Mouse (Mus musculus) forebrain, postnatal 0 days (tissue): ENCODE measurements at regions not wholly inside any gene's neighbourhood (a gene's known extent, or its start where the extent isn't known, plus 50 kb on each side); places are given as distances from the start of the nearest gene placed in this dataset.
A peak's percentile ranks its signal among the peaks of the same experiment; 100 is the strongest.

Source experiments
- ATAC-seq: fragments of 200-750 bp; cut with Nextera tagmentation; 2 replicates; pipeline ENCODE4 v1.8.0; 2017; ENCODE audit warnings: mild to moderate bottlenecking, moderate library complexity
- DNase-seq: peaks from one replicate; pipeline ENCODE4 v3.0.0-alpha.2; 2015
- H3K27ac ChIP-seq: fragments of 300-500 bp; sonication (generic); 2 replicates; pipeline ENCODE4 v1.5.1; 2014; ENCODE audit warnings: low read depth, mild to moderate bottlenecking, antibody characterized with exemption, low read length, moderate library complexity, mixed read lengths
- H3K27me3 ChIP-seq: fragments of 300-500 bp; sonication (generic); 2 replicates; pipeline ENCODE4 v1.6.1; 2014; ENCODE audit warnings: mild to moderate bottlenecking, low read length, mixed read lengths; ENCODE audit not compliant: insufficient read depth
- H3K36me3 ChIP-seq: fragments of 300-500 bp; sonication (generic); 2 replicates; pipeline ENCODE4 v1.6.1; 2014; ENCODE audit warnings: mild to moderate bottlenecking, moderate library complexity; ENCODE audit not compliant: insufficient read depth
- H3K4me1 ChIP-seq: fragments of 300-500 bp; sonication (generic); 2 replicates; pipeline ENCODE4 v1.6.1; 2014; ENCODE audit warnings: antibody characterized with exemption; ENCODE audit not compliant: insufficient read depth
- H3K4me2 ChIP-seq: fragments of 300-500 bp; sonication (generic); 2 replicates; pipeline ENCODE4 v1.6.1; 2014; ENCODE audit warnings: low read depth, mild to moderate bottlenecking, moderate library complexity
- H3K4me3 ChIP-seq: fragments of 300-500 bp; sonication (generic); 2 replicates; pipeline ENCODE4 v1.5.1; 2014; ENCODE audit warnings: low read depth, low read length, mixed read lengths
- H3K9ac ChIP-seq: fragments of 300-500 bp; sonication (generic); 2 replicates; pipeline ENCODE4 v1.6.1; 2014; ENCODE audit warnings: mild to moderate bottlenecking
- H3K9me3 ChIP-seq: fragments of 300-500 bp; sonication (generic); 2 replicates; pipeline ENCODE4 v1.6.1; 2016; ENCODE audit warnings: low read length
- CTCF ChIP-seq: sonication (generic); IDR thresholded peaks from 2 replicates; pipeline ENCODE4 v1.5.1; 2016; ENCODE audit warnings: antibody characterized with exemption, control low read depth, low read depth
- WGBS: fragments of 180-500 bp; shearing (Covaris S2); extraction: QIAGEN DNeasy Blood & Tissue Kit; methylation state at CpG from one replicate; pipeline ENCODE4 v1.1.7; 2014; 5-methylcytosine and 5-hydroxymethylcytosine counted together

- Histone ChIP-seq H3K4me3 (no peak overlapping the region), H3K27me3 (no peaks in the 10 kb centered on the region), H3K4me2 (no peak overlapping the region), H3K36me3 (no peaks in the 10 kb centered on the region), H3K27ac (no peak overlapping the region), H3K9ac (no peak overlapping the region), H3K9me3 (no peaks in the 10 kb centered on the region), H3K4me1 (no peaks in the 10 kb centered on the region)
- no peak for ATAC-seq
- DNase-seq = no peak
- no peak for TF ChIP-seq CTCF
Measured at GRCm38 (mm10) chr16:54279275-54279674, 1018.5 kb downstream of the Zpld1 start.

- Histone ChIP-seq H3K27me3 (no peaks in the 10 kb centered on the region), H3K9ac (no peak overlapping the region), H3K4me3 (no peak overlapping the region), H3K4me1 (no peaks in the 10 kb centered on the region), H3K4me2 (no peak overlapping the region), H3K9me3 (no peaks in the 10 kb centered on the region), H3K36me3 (no peaks in the 10 kb centered on the region), H3K27ac (no peak overlapping the region)
- ATAC-seq = no peak
- no peak for TF ChIP-seq CTCF
- 88% methylated on average over 1 of the region's 1 CpGs for WGBS
- DNase-seq = no peak
Measured at GRCm38 (mm10) chr16:54263853-54264252, 1033.9 kb downstream of the Zpld1 start.

- DNase-seq (peak; percentile 17), ATAC-seq (peak; percentile 56)
- Histone ChIP-seq H3K27ac (no peak overlapping the region), H3K36me3 (no peaks in the 10 kb centered on the region), H3K27me3 (no peaks in the 10 kb centered on the region), H3K4me2 (no peak overlapping the region), H3K9ac (no peak overlapping the region), H3K4me1 (no peaks in the 10 kb centered on the region), H3K9me3 (no peaks in the 10 kb centered on the region), H3K4me3 (no peak overlapping the region)
- 59% methylated on average over 1 of the region's 1 CpGs for WGBS
- TF ChIP-seq CTCF = no peak
Measured at GRCm38 (mm10) chr16:54259260-54259659, 1038.5 kb downstream of the Zpld1 start.

- Histone ChIP-seq H3K9ac (no peak overlapping the region), H3K27ac (no peak overlapping the region), H3K4me1 (no peaks in the 10 kb centered on the region), H3K36me3 (no peaks in the 10 kb centered on the region), H3K4me3 (no peak overlapping the region), H3K4me2 (no peak overlapping the region), H3K9me3 (no peaks in the 10 kb centered on the region), H3K27me3 (no peaks in the 10 kb centered on the region)
- WGBS = 50% methylated on average over 3 of the region's 3 CpGs
- DNase-seq (peak; percentile 20), ATAC-seq (peak; percentile 54; the same call in 1 of the 2 replicates)
- no peak for TF ChIP-seq CTCF
Measured at GRCm38 (mm10) chr16:54246883-54247282, 1050.9 kb downstream of the Zpld1 start.

- Histone ChIP-seq H3K9ac (no peak overlapping the region), H3K9me3 (no peaks in the 10 kb centered on the region), H3K4me1 (no peaks in the 10 kb centered on the region), H3K4me3 (no peak overlapping the region), H3K36me3 (no peaks in the 10 kb centered on the region), H3K27ac (no peak overlapping the region; the same call in 1 of the 2 replicates), H3K4me2 (no peak overlapping the region), H3K27me3 (no peaks in the 10 kb centered on the region)
- ATAC-seq = peak; percentile 59
- no peak for TF ChIP-seq CTCF
- WGBS = 48% methylated on average over 5 of the region's 5 CpGs
- peak; percentile 46 for DNase-seq
Measured at GRCm38 (mm10) chr16:54246386-54246785, 1051.4 kb downstream of the Zpld1 start.

GRCm38 (mm10) chr16:54239488-54239887, 1058.3 kb downstream of the Zpld1 start:
- H3K4me2 ChIP-seq = no peak overlapping the region
- H3K9me3 ChIP-seq = no peaks in the 10 kb centered on the region
- H3K9ac ChIP-seq = no peak overlapping the region
- H3K4me1 ChIP-seq = no peaks in the 10 kb centered on the region
- TF ChIP-seq CTCF = no peak
- no peaks in the 10 kb centered on the region for H3K27me3 ChIP-seq
- H3K36me3 ChIP-seq = no peaks in the 10 kb centered on the region
- ATAC-seq (no peak), DNase-seq (no peak)
- no peak overlapping the region for H3K27ac ChIP-seq
- WGBS = 67% methylated on average over 1 of the region's 1 CpGs
- H3K4me3 ChIP-seq = no peak overlapping the region

- H3K9ac ChIP-seq = no peak overlapping the region
- TF ChIP-seq CTCF = no peak
- H3K4me2 ChIP-seq = no peak overlapping the region
- H3K36me3 ChIP-seq = no peaks in the 10 kb centered on the region
- ATAC-seq (no peak), DNase-seq (no peak)
- H3K4me3 ChIP-seq = no peak overlapping the region
- no peaks in the 10 kb centered on the region for H3K27me3 ChIP-seq
- no peaks in the 10 kb centered on the region for H3K4me1 ChIP-seq
- H3K9me3 ChIP-seq = no peaks in the 10 kb centered on the region
- no peak overlapping the region for H3K27ac ChIP-seq
- 53% methylated on average over 2 of the region's 2 CpGs for WGBS
Measured at GRCm38 (mm10) chr16:54229445-54230208, 1068.2 kb downstream of the Zpld1 start.
